Comparison of ENCODE assay signal across 8 mouse cellular contexts in the genomic region with DNA sequence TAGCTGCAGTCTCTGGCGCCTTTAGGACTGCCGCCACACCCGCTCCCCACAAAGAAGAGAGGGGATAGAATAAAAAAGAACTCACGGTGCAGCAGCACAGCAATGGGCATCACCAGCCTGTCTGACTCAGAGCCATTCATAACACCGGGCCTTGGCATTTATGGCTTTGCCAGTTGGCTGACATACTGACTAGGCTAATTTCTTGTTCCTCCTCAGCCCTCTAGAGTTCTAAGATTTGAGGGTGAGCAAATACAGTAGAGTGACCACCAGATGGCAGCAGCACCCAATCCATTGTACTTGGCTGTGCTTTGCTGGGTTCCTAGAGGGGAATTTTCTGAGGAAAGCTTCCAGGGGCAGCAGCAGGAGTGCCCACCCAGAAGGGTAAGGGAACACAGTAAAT. TPM values are rescaled to one million over a fixed set of nuclear protein-coding genes. Genes with fewer than 3 reads are reported as not detected.
DNase-seq lines count a peak whose midpoint lies in the region; ATAC-seq and TF ChIP-seq lines count a peak whose summit lies in the region.
"Not testable (repeated sequence)": the region's sequence is repeated elsewhere in the genome, so short reads cannot be mapped to it uniquely, and the experiment has no call there.

No protein-coding gene starts in this region.

- intact Hi-C loops in heart, adult 2 months (cut with DNase I) = not testable (repeated sequence)

- TF ChIP-seq EP300 in heart, adult 2 months (IDR thresholded peaks at IDR 0.05; ENCODE audit: insufficient read depth, low read depth, low read length) = not testable (repeated sequence)

- H3K27ac ChIP-seq in cerebellum, adult 2 months (ENCODE audit: insufficient read depth, low read length); forebrain, embryonic 13.5 days; heart, adult 2 months; intestine, embryonic 15.5 days; neural tube, embryonic 13.5 days (replicated peaks): not testable (repeated sequence)

- peak; percentile 2 for DNase-seq in NIH3T3 (ENCODE audit: low read depth)
- peak; percentile 14 to 31 for DNase-seq in cerebellum, adult 2 months
- DNase-seq in heart, adult 2 months = peak in 1 of 2 experiments; percentile 1
- peak; percentile 1 to 3 for DNase-seq in layer of hippocampus, postnatal 36 days

- not testable (repeated sequence) for H3K27me3 ChIP-seq in cerebellum, adult 2 months (ENCODE audit: control insufficient read depth, insufficient read depth, low read length); forebrain, embryonic 13.5 days; heart, adult 2 months (ENCODE audit: control insufficient read depth, insufficient read depth, low read length); intestine, embryonic 15.5 days (replicated peaks); neural tube, embryonic 13.5 days

- H3K79me2 ChIP-seq in heart, adult 2 months (replicated peaks; ENCODE audit: control insufficient read depth, insufficient read depth, low read length) = not testable (repeated sequence)

- ATAC-seq in forebrain, embryonic 13.5 days = peak; percentile 88
- ATAC-seq in intestine, embryonic 15.5 days = 0 out of 2 replicates have a peak, but pooled peaks have one; percentile 51
- peak; percentile 94 for ATAC-seq in megakaryocyte, adult 5-6 weeks (ENCODE audit: poor library complexity, severe bottlenecking)
- ATAC-seq in neural tube, embryonic 13.5 days (ENCODE audit: low read depth) = peak; percentile 82

- not testable (repeated sequence) for H3K9me3 ChIP-seq in forebrain, embryonic 13.5 days (replicated peaks); intestine, embryonic 15.5 days; neural tube, embryonic 13.5 days

- not testable (repeated sequence) for H3K4me3 ChIP-seq in cerebellum, adult 2 months (replicated peaks; ENCODE audit: insufficient read depth, low read depth, low read length); forebrain, embryonic 13.5 days; heart, adult 2 months; intestine, embryonic 15.5 days (replicated peaks); neural tube, embryonic 13.5 days

- not testable (repeated sequence) for TF ChIP-seq CTCF in cerebellum, adult 2 months (IDR thresholded peaks at IDR 0.05; ENCODE audit: borderline replicate concordance, insufficient read depth, low read depth, low read length)
- peak; percentile 32; the same call in 1 of the 2 replicates for TF ChIP-seq CTCF in heart, adult 2 months (IDR thresholded peaks at IDR 0.05)

- TF ChIP-seq POLR2A in cerebellum, adult 2 months (IDR thresholded peaks at IDR 0.05; ENCODE audit: borderline replicate concordance, insufficient read depth, low read length); heart, adult 2 months (IDR thresholded peaks at IDR 0.05; ENCODE audit: insufficient read depth, low read depth, low read length): not testable (repeated sequence)

- not testable (repeated sequence) for H3K36me3 ChIP-seq in forebrain, embryonic 13.5 days (ENCODE audit: poor library complexity, severe bottlenecking); heart, adult 2 months (ENCODE audit: control insufficient read depth, insufficient read depth, low read length); intestine, embryonic 15.5 days; neural tube, embryonic 13.5 days

- WGBS in cerebellum, adult 2 months = 55% methylated on average over 5 of the region's 5 CpGs
- 86% methylated on average over 5 of the region's 5 CpGs for WGBS in forebrain, embryonic 13.5 days
- WGBS in heart, adult 2 months = 85% methylated on average over 5 of the region's 5 CpGs
- 84% methylated on average over 5 of the region's 5 CpGs for WGBS in intestine, embryonic 15.5 days
- WGBS in neural tube, embryonic 13.5 days = 76% methylated on average over 5 of the region's 5 CpGs

- not testable (repeated sequence) for H3K4me2 ChIP-seq in forebrain, embryonic 13.5 days; intestine, embryonic 15.5 days (replicated peaks); neural tube, embryonic 13.5 days

- H3K4me1 ChIP-seq in cerebellum, adult 2 months (ENCODE audit: control insufficient read depth, insufficient read depth, low read length); forebrain, embryonic 13.5 days; heart, adult 2 months (ENCODE audit: control insufficient read depth, insufficient read depth, low read length); intestine, embryonic 15.5 days (replicated peaks); neural tube, embryonic 13.5 days (replicated peaks): not testable (repeated sequence)

- H3K9ac ChIP-seq in forebrain, embryonic 13.5 days; heart, adult 2 months (ENCODE audit: low read depth, low read length); intestine, embryonic 15.5 days; neural tube, embryonic 13.5 days: not testable (repeated sequence)

RNA-seq across cellular contexts. Expression of a gene that starts 34.8 kb away (rescaled TPM):
- polyA plus RNA-seq in cerebellum, adult 2 months (2012; rRNA removed) = 8.0 and 8.2 TPM in 2 replicates
- 1.3 and 1.5 TPM in 2 replicates for polyA plus RNA-seq in forebrain, embryonic 13.5 days (2015; fragmentation: Nextera tagmentation; extraction: Ambion mirVana)
- total RNA-seq in heart, adult 2 months (2021) = 1 to 10 TPM; 4.5 to 5.3 TPM
- 1.6 and 3.5 TPM in 2 replicates for polyA plus RNA-seq in heart, adult 2 months (2012; rRNA removed)
- 1.2 and 1.6 TPM in 2 replicates for polyA plus RNA-seq in intestine, embryonic 15.5 days (2015; fragmentation: Nextera tagmentation; extraction: Ambion mirVana)
- 10 to 100 TPM; 16.9 to 19.5 TPM for total RNA-seq in layer of hippocampus, postnatal 36 days (2021)
- 6.9 and 7.8 TPM in 2 replicates for total RNA-seq in megakaryocyte, adult 5-6 weeks (2015)
- total RNA-seq in megakaryocyte, adult 5-6 weeks (2017) = 4.2 and 5.4 TPM in 2 replicates
- 1.6 and 1.8 TPM in 2 replicates for polyA plus RNA-seq in neural tube, embryonic 13.5 days (2015; fragmentation: Nextera tagmentation; extraction: Ambion mirVana)

RNA-seq across cellular contexts. Expression of a gene that starts 53.7 kb away (rescaled TPM):
- 27.1 and 27.3 TPM in 2 replicates for polyA plus RNA-seq in cerebellum, adult 2 months (2012; rRNA removed)
- 9.6 and 10.9 TPM in 2 replicates for polyA plus RNA-seq in forebrain, embryonic 13.5 days (2015; fragmentation: Nextera tagmentation; extraction: Ambion mirVana)
- under 1 TPM; 0.29 to 0.61 TPM for total RNA-seq in heart, adult 2 months (2021)
- polyA plus RNA-seq in heart, adult 2 months (2012; rRNA removed) = 0.39 and 0.47 TPM in 2 replicates
- 3.5 and 4.6 TPM in 2 replicates for polyA plus RNA-seq in intestine, embryonic 15.5 days (2015; fragmentation: Nextera tagmentation; extraction: Ambion mirVana)
- total RNA-seq in layer of hippocampus, postnatal 36 days (2021) = 10 to 100 TPM; 42.0 to 42.3 TPM
- 8.1 and 8.6 TPM in 2 replicates for total RNA-seq in megakaryocyte, adult 5-6 weeks (2015)
- 8.0 and 9.2 TPM in 2 replicates for total RNA-seq in megakaryocyte, adult 5-6 weeks (2017)
- polyA plus RNA-seq in neural tube, embryonic 13.5 days (2015; fragmentation: Nextera tagmentation; extraction: Ambion mirVana) = 15.8 and 16.1 TPM in 2 replicates
